Mouse (Mus musculus) spleen, adult 2 months (tissue): ENCODE data around the gene Nab1.

Experiments
- CTCF ChIP-seq: fragments of 200-500 bp; IDR thresholded peaks from 2 replicates; pipeline ENCODE4 v1.5.1; 2011; ENCODE audit warnings: mild to moderate bottlenecking, inconsistent platforms; ENCODE audit not compliant: insufficient read depth, insufficient read length, insufficient replicate concordance; ENCODE audit errors: extremely low read depth
- POLR2A ChIP-seq: fragments of 200-500 bp; IDR thresholded peaks from 2 replicates; pipeline ENCODE4 v1.6.1; 2011; ENCODE audit warnings: low read depth, low read length, inconsistent platforms

DNA sequence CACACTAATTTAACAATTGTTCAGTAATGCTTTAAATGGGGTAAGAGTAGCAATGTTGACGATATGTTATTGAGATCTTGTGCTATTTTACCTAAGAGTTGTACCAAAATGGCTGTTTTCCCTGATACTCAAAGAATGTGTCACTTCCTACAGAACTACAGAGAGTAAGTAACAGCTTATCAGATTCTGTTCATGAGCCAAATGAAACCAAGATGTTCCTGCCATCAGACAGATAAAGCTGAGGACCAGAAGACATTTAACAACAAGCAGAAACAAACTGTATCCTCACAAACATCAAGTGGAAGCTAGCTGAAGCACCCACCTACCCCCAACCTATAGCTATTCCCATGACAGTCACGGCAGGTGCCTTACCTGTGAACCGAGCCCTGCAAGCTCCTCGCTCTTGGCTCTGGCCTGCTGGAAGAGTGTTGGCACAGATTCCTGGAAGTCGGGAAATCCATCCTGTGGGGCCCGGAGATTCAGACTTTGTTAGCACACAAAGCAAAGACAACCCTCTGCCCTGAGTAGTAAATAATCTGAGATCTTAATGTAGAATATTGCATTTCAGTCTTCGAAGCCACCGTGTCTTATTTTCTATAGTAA is 33.9 kb downstream of the Nab1 start:
- TF ChIP-seq POLR2A (no peak), CTCF (no peak)
